Mouse (Mus musculus): ENCODE measurements at regions not wholly inside any gene's neighbourhood (a gene's known extent, or its start where the extent isn't known, plus 50 kb on each side); places are given as distances from the start of the nearest gene placed in this dataset.

DNA sequence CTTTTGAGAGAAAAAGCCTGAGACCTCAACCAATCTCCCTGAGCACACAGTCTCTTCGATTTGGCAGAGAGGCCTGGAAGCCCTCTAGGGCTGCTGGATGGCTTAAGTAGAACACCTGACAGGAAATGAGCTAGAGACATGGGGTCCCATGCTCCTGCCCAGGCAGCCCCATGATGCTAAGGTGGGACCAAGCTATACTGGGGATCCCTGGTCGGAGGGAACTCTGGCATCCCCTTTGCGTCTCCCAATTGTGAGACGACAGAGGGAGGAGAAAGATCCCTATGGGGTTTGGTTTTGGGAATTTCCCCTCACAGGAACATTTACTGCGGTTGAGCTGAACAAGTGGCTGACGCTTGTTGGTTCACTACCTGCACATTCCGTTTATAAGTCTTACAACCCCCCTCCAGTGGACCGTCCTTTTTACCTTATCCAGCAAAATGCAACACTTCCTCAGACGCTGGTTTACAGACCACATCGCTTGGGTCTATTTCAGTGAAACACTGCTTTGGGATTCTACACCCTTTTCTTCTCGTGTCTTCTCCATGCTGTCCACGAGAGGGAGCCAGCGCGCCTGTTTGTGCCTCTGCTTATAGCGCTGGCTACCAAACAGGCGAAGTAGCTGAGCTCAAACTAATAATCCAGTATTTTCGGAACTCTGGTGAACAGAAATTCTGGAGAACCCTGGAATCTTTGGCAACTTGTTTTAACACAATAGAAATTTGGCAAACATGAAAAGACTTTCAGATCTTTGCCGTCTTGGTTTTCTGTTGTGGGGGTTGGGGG, 93.7 kb upstream of the Spred2 start:
- TF ChIP-seq CTCF (conservative IDR thresholded peaks at IDR 0.05; ENCODE audit: low read length) (peak; percentile 81), NANOG (IDR thresholded peaks at IDR 0.05; ENCODE audit: borderline replicate concordance, low read length) (no peak), POU5F1 (IDR thresholded peaks at IDR 0.05; ENCODE audit: borderline replicate concordance, low read length) (no peak)

All from E14TG2a.4 (cell line).